Mouse (Mus musculus) left cerebral cortex, postnatal 4 days (tissue): Measurements from ENCODE around the gene Heyl. TPM values are rescaled to one million over a fixed set of nuclear protein-coding genes. Genes with fewer than 3 reads are reported as not detected.

Experiments used
- DNase-seq: peaks from one replicate; pipeline ENCODE4 v3.0.0-alpha.2; 2022
- intact Hi-C: fragments of 180-260 bp; cut with DNase I; formaldehyde crosslinking; loops from one replicate; pipeline ENCODE4 v1.15.1; 2025
- total RNA-seq, 2 experiments: library from RNA; stranded (reverse); gene quantifications; 2 replicates each; pipeline ENCODE4 v1.2.3; 2021

Gene Heyl
- total RNA-seq, 2 experiments from 2014 or later: 5.9 to 6.6 TPM

DNA sequence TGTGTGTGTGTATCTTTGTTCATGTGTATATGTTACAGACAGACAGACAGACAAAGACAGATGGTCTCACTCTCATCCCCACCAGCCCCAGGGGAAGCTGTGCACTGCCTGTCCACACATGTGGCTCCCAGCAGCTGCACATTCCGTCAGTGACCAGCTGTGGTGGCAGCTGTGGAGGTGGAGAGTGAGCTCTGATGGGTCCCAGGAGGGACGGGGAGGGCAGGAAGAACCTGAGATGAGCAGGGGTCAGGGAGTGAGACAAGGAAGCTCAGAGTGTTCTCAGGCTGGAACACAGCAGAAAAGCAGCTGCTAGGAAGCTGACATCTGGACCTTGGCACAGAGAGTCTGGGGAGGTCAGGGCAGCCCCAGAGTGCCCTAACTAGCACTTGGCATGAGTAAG is 5.1 kb upstream of the Heyl start:
- intact Hi-C loops: no loop called here
- DNase-seq: no peak

DNA sequence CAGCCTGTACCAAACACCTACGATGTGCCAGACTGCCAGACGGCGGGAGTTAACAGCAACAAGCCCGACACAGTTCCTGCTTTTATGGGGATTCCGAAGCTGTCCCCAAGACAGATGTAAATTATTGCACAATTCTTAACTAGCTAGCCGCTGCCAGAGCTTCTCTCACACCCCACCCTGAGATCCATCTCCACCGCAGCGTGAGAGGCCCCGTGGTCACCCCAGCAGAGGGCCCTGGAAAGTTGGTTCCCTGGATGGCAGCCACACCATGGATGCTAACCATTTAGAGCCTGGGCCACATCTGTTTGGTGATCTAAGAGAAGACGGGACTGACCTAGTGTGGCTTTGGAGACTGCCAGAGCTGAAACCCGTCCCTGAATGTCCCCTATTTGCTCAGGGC is 4.2 kb upstream of the Heyl start:
- DNase-seq: no peak
- intact Hi-C loops: no loop called here

DNA sequence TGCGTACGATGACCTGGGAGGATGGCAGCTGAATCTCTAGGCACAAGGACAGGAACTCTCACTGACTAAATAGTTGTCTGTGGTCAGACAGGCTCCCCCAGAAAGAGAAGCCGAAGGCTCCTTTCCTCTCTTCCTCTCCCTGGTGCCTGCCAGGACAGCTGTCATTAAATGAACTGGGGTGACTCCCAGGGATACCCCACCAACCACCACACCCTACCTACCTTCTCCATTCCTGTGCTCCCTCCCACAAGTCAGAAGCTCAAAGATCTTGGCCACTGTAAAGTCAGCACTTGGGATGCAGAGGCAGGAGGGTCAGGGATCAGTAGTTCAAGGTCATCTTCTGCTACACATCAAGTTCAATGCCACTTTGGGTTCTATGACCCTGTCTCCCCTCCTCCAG is 515 bp upstream of the Heyl start:
- DNase-seq: no peak
- intact Hi-C loops: no loop called here

DNA sequence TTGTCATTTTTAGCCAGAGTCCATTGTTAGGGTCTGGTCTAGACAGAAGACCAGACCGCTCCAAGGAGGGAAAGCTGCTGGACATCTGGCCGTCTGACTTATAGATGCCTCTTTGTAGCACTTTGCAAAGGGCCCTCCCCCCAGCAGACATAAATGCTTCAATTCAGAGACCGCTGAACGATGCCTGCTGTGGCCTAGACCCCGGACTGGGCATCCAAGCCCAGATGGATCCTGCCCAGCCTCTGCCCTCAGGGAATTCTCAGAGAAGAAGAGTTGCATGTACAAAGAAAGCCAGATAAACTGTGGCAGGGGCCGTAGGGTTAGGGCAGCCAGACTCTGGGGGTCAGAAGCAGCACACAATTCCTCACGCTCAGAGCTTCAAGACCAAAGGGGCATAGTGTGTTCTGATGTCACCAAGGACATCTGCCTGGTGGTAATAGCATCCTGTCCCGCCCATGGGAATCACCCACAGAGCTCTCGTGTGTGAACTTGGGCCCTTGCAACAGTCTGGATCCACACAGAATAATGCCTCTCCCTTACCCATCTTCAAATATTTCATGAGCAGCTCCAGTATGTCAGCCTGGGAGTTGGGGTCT is 2.6 kb downstream of the Heyl start:
- DNase-seq: no peak
- intact Hi-C loops: no loop called here

DNA sequence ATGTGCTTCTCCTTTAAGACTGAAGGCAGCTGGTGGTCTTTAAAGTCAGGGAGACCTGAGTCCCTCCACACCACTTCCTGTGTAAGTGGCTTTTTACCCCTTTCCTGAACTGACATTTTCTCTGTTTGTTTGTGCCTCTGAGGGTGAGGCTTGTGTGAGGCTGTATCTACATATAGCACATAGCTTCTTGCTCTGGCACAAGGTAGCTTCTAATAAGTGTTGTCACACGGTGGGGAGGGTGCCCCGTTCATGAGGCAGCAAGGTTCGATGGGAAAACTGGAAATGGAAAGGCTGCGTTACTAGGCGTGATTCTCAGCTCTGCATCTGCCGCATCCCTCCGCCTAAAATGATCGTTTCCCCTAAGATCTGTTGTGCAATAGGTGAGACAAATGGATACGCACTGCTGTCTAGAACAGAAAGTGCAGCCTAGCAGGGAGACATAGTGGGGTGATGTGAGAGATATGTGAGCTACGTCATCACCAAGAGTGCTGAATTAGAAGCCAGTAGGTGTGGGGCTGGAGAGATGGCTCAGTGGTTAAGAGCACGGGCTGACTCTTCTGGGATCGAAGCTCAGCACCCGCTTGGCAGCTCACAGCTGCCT is 3.2 kb downstream of the Heyl start:
- no peak for DNase-seq
- intact Hi-C loops: no loop called here

DNA sequence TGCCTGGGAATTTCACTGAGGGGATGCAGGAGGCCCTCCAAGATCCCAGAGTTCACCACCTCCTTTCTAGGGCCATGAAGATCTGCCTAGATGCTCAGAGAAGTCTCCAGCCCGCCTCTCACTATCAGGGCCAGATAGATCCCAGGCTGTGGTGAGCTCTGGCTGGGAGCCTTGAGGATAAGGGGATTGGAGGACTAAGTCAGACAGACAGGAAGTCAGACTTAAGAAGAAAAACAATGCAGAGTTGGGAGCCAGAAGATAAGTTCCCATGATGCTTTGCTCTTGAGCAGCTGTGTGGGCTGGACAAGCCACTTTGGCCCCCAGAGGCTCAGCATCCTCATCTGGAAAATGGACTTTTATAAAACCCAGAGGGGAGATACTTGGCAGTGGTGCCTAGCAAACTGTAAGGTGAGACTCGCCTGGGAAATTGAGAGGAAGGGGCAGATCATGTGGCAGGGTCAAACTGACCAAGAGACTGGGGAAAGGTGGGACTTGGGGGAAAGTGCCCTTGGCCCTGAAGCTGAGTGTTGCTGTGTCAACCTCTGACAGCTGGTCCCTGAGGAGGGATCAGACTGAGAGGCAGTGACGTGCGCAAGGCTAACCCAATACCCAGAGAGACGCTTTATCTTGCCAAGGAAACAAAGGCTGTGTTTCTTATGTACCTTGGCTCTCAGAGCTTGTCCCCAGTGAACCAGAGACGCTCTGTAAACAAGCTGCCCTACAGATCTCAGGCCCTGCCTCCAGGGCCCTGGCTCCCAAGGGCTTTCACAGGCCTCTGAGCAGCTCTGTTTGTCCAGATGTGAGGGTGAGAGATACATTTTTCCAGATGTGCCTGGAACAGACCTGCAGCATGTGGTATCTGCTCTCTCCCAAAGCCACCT is 4.3 kb downstream of the Heyl start:
- DNase-seq: no peak

DNA sequence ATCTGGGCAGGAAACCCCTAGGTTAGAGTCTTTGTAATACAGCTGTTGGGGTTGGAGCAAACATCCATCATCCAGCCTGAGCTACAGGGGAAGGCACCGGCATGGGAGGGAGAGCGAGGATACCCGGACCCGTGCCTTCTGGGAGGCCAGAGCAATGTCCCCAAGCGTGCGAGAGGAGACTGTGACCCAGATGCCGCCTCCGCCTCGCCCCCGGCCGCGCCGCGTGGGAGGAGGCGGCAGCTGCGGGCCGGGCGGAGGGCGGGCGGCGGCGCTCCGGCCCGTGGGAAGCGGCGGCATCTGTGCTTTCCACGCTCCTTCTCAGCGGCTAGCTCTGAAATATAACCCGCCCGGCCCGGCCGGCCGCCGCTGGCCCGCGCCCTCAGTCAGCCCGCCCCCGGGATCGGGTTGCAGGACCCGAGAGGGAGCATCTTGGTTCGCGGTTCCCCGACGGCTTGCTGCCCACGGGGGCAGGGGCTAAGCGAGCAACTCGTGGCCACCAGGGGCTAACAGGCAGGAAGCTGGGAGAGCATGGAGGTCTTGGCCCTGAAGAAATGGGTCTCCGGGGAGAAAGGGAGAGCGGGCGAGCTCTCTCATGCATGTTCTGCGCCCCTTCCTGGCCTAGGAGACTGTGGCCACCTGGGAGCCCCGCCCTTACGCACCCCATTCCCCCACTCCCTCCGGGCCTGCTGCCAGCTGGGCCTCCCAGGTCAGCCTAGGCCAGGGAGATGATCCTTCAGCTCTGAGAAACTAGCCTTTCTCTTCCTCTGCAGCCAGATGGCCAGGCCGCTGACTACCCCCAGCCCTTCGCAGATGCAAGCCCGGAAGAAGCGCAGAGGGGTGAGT is 6.2 kb downstream of the Heyl start:
- intact Hi-C loops: no loop called here
- peak; percentile 29 for DNase-seq

More for the DNA sequence above, 4.3 kb downstream of the Heyl start:
- intact Hi-C loops: no loop called here

DNA sequence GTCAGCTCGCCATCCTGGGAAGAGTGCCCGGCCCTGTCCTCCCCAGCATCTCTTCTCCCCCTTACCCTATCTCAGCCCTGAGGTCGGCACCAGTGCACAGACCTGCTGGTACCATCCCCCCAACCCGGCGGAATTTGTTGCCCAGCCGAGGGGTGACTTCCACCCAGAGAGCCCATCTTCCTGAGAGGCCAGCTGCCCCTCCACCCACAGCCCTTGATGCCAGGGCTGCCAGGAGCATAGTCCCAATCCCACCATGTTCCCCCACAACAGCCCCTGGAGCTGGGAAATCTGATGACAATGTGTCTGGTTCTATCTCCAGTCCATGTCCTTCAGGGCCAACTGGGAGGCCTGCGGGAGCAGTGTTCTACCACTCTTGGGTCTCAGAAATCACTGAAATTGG is 12.9 kb downstream of the Heyl start:
- intact Hi-C loops: no loop called here
- DNase-seq: no peak

DNA sequence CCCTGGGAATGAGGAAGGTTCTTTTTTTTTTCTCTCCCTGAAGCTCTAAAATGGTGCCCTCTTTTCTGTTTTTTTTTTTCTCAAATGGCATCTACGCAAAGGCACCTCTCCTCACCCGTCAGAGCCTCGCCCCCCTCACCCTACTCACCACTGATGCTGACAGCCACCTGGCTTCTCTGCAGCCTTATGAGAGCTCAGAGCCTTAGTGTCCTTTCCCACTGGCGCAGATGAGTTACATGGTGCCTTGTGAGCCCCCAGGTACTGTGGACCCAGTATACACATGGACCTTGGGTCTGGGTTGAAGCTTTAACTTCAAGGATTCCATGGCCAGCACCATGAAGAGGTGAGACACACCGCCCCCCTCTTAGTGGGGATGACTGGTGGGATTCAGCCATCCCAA is 13.3 kb downstream of the Heyl start:
- intact Hi-C loops: no loop called here
- no peak for DNase-seq

DNA sequence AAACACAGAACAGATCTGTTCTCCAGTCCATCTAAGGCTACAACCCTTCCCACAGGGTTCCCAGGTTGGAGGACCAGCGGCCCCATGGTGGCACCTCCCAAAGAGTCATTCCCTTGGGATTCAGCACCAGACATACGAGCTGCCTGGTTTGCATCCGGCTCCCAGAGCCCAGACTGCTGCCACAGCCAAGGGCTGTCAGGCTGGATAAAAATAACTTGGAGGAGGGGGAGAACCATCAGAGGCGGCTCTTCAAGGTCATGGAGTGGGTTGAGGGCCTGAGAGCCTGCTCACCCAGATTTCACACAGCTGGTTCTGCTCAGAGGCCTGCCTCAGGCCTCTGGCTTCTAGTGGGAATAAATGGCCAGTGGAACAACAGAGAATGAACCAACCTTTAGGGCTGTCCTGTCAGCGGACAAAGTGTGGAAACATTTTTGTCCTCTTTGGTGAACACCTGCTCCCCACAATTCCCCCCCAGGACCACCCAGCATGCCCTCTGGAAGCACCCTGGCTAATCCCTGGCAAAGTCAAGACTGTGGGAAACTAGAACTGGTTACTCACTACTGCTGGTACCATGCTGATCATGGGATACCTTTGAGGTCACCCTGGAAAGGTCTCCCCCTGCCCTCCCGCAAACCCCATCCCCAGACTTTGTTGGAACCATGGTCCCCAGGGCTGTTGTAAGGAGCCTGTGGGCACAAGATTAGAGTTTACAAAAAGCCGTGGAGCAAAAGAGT is 14.0 kb downstream of the Heyl start:
- intact Hi-C loops: no loop called here
- no peak for DNase-seq

DNA sequence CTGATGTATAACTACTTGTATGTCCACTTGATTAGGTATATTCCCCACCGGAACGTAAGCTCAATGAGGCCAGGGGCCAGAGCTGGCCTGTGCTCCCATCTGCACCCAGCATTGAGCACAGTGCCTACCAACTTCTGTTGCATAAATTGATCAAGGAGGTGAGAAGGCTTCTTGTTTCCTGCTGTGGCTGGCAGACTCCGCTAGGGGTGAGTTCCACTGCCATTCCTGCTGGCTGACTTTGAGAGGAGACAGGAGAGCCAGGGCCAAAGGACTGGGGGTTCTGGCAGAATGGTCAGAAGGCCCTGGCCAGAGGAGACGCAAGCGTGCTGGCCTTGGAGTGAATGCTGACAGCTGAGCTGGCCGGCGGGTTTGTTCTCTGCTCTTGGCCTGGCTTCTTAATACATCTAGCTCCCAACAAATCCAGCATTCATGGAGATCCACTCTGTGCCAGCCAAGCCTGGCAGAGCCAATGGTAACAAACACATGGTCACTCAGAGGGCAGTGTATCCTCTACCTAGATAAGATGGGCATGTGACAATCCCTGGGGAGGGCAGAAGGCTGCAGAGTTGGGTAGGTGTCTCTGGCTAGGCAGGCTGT is 15.7 kb downstream of the Heyl start:
- intact Hi-C loops: no loop called here
- DNase-seq: peak; percentile 83

DNA sequence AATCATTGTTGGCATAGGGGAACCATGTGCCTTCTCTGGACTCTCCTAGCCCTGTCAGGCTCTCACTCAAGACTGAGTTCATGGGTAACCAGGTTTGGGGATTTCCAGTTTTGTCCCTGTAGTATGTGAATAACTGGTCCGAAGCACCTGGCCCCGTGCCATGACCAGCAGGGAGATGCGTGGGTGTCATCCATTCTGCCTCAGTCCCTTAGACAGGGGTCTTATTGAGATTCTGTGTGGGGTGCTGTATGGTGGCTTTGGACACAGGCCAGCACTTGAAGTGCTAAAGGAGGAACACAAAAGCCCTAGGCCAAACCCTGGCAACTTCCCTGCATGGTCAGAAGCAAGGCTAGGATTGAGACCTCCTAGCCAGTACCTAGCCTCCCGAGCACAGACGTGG is 18.9 kb downstream of the Heyl start:
- intact Hi-C loops: loop anchor here (5.0 kb wide), 2 partner anchors 35 to 95 kb away; no protein-coding TSS in a partner anchor
- peak; percentile 59 for DNase-seq

DNA sequence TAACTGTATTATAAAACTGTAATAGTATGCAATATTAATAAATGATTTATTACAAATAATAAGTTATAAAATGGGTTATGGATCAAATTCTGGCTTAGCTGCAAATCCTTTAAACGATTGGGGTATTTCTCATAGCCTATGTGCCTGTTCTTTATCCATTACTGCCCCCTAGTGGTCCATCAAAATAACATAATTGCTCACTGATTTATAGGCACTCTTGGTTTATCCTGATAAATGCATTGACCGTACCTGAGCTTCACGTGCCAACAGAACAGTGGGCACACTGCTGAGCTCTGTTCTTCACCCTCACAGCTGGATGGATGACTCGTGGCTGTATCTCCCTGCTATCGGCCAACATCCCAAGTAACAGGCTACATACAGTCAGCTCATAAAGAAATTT is 21.3 kb downstream of the Heyl start:
- intact Hi-C loops: loop anchor here (5.0 kb wide), 2 partner anchors 37 to 97 kb away; no protein-coding TSS in a partner anchor
- DNase-seq: no peak

DNA sequence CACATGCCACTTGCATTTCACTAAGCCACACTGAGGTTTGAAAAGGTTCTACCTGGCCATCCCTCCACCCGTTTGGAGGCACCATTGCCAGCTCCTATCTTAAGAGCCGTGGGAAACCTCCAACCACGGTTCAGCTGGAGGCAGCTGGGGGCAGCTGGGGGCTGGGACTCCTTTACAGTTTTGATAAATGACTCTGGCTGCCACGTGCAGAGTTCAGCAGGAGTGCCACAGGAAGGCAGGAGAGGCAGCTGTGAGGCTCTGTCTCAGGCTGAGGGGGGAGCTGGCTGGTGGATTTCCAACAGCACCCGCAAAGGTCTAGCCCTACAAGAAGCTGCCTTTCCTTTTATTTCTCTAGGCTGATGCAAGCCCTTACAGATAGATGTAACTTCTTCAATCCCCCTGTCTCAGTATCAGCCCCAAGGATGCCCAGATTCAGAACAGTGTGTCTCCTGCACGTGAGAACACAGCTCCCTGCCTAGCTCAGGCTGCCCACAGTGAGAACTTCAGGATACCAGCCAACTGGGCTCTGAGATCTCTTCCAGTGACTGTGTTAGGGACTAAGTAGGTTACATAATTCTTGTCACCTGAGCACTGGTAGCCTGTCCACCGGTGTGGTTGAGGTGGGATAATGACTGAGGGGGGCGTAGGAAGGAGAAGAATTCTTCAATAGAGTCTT is 26.9 kb downstream of the Heyl start:
- no peak for DNase-seq
- intact Hi-C loops: no loop called here

DNA sequence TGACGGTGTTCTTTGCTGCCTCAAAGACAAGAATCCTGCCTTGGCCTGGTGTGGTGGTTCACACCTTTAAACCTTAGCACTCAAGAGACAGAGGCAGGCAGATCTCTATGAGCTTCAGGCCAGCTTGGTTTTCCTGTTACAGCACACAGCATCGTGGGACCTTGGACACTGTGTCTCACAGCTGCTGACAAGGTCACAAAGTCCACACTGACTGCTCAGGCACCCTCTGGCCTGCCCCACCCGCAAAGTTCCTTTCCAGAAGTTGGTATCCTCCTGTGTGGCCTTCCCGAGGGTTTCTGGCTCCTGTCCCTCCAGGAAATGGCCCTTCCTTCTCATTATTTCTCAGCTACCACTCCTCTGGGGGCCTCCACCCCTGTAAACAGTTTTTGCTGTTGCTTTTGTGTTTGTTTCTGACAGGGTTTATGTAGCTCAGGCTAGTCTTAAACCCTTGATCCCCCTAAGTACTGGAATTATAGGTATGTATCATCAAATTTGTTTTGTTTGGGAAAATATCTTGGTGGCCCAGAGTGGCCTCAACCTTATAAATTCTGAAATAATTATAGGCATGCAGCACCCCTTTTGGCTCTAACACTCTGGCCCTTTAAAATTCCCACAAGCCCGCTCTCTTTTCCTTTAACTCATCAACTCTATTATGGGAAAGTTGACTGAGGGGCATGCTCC is 28.5 kb downstream of the Heyl start, which contains the start of gene Pabpc4:
Gene Pabpc4, plus strand, starts transcription at position 631 of the 681 bp plus-strand sequence.
- intact Hi-C loops: no loop called here
- no peak for DNase-seq

DNA sequence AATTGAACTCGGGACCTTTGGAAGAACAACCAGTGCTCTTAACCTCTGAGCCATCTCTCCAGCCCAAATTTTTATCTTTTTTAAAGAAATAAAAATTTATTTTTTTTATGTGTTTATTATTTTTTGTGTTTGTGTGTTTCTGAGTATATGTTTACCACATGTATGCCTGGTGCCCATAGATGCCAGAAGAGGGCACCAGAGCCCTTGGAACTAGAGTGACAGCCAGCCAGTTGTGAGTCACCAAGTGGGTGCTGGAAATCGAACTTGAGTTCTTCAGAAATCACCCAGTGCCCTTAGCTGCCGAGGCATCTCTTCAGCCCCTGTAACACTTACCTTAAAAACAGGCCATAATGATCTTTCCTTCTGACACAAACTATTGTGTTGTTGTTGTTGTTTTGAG is 37.7 kb downstream of the Heyl start:
- intact Hi-C loops: no loop called here
- DNase-seq: no peak

DNA sequence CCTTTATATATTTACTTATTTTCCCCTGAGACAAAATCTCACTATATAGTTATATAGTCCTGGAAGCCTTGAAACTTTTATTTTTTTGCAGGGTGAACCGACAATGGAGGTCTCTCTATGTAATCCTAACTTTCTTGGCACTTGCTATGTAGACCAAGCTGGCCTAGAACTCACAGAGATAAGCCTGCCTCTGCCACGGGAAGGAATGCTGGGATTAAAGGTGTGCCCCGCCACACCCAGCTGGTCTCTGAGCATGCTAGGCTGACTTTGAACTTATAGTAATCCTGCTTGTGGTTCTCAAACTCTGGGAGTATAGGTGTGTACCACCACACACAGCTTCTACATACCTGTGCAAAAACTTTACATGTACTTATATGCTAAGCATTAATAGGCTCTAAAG is 46.8 kb downstream of the Heyl start:
- no peak for DNase-seq
- intact Hi-C loops: no loop called here

DNA sequence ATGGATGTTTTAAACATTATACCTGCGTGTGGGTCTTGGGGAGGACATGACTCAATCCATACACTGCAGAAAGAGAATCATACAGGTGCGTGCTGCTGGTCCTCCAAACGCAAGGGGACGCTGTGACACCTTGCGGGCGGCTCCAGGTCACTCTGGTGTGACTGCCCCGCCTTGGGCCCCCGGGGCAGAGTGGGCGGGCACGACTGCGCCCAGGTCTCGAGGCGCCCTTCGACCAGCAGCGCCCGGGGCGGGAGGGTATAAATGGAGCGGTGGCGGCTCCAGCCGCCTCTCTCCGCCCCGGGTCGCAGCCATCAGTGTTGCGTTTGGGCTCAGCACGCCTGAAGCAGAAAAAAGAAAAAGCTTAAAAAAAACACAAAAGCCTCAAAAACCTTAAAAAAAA is 49.1 kb downstream of the Heyl start:
- intact Hi-C loops: no loop called here
- DNase-seq: peak; percentile 90
